Mouse (Mus musculus) brown adipose tissue, adult 24 weeks (tissue): Measurements from ENCODE around the gene Tmem56. TPM values are rescaled to one million over a fixed set of nuclear protein-coding genes. Genes with fewer than 3 reads are reported as not detected.
A peak's percentile ranks its signal among the peaks of the same experiment; 100 is the strongest.

Experiments used
- H3K27ac ChIP-seq: fragments of 200-500 bp; replicated peaks from 2 replicates; pipeline ENCODE4 v1.5.1; 2012; ENCODE audit warnings: low read depth, mild to moderate bottlenecking, low read length
- H3K4me1 ChIP-seq: fragments of 200-500 bp; 2 replicates; pipeline ENCODE4 v1.6.1; 2012; ENCODE audit warnings: low read length, mixed read lengths; ENCODE audit not compliant: control insufficient read depth, insufficient read depth, insufficient read length
- H3K4me3 ChIP-seq: fragments of 200-500 bp; 2 replicates; pipeline ENCODE4 v1.5.1; 2012; ENCODE audit warnings: low read depth, mild to moderate bottlenecking, low read length, moderate library complexity; ENCODE audit not compliant: insufficient read depth
- polyA plus RNA-seq: library from polyadenylated mRNA; stranded (reverse); fragments of >200 nt; gene quantifications from 2 replicates; pipeline ENCODE4 v1.2.4, GENCODE M21; 2012; ENCODE audit not compliant: missing spikeins, insufficient read depth, insufficient read length

The Tmem56 gene
- polyA plus RNA-seq, 1 experiment = 8.4 TPM

- Histone ChIP-seq H3K4me3 (no peak overlapping the region), H3K4me1 (no peaks in the 10 kb centered on the region), H3K27ac (no peak overlapping the region)
Observed at GRCm38 (mm10) chr3:121224763-121225162, 58.1 kb downstream of the Tmem56 start.

- no peak overlapping the region for H3K4me3 ChIP-seq
Observed at GRCm38 (mm10) chr3:121224185-121224584, 58.7 kb downstream of the Tmem56 start.

GRCm38 (mm10) chr3:121221987-121222386 lies 60.9 kb downstream of the Tmem56 start:
- no peaks in the 10 kb centered on the region for H3K4me1 ChIP-seq
- H3K4me3 ChIP-seq = no peak overlapping the region
- no peak overlapping the region for H3K27ac ChIP-seq

More at GRCm38 (mm10) chr3:121224185-121224584, 58.7 kb downstream of the Tmem56 start:
- no peaks in the 10 kb centered on the region for H3K4me1 ChIP-seq
- no peak overlapping the region for H3K27ac ChIP-seq

- Histone ChIP-seq H3K27ac (no peak overlapping the region), H3K4me3 (no peak overlapping the region), H3K4me1 (no peaks in the 10 kb centered on the region)
Observed at GRCm38 (mm10) chr3:121217011-121217410, 65.9 kb downstream of the Tmem56 start.

GRCm38 (mm10) chr3:121213501-121213900 lies 69.4 kb downstream of the Tmem56 start:
- no peaks in the 10 kb centered on the region for H3K4me1 ChIP-seq
- no peak overlapping the region for H3K27ac ChIP-seq
- H3K4me3 ChIP-seq = no peak overlapping the region

GRCm38 (mm10) chr3:121212156-121212555 lies 70.7 kb downstream of the Tmem56 start:
- Histone ChIP-seq H3K4me1 (no peaks in the 10 kb centered on the region; the same call in 1 of the 2 replicates), H3K27ac (no peak overlapping the region), H3K4me3 (no peak overlapping the region)

GRCm38 (mm10) chr3:121208994-121209393 lies 73.9 kb downstream of the Tmem56 start:
- Histone ChIP-seq H3K4me3 (no peak overlapping the region), H3K27ac (no peak overlapping the region), H3K4me1 (no peaks in the 10 kb centered on the region; the same call in 1 of the 2 replicates)

- Histone ChIP-seq H3K4me1 (no peaks in the 10 kb centered on the region; the same call in 1 of the 2 replicates), H3K4me3 (no peak overlapping the region), H3K27ac (no peak overlapping the region)
Observed at GRCm38 (mm10) chr3:121206202-121206882, 76.6 kb downstream of the Tmem56 start.

- H3K27ac ChIP-seq = no peak overlapping the region
- no peak overlapping the region for H3K4me3 ChIP-seq
- no peaks in the 10 kb centered on the region for H3K4me1 ChIP-seq
Observed at GRCm38 (mm10) chr3:121202638-121203037, 80.3 kb downstream of the Tmem56 start.

GRCm38 (mm10) chr3:121201012-121201747 lies 81.7 kb downstream of the Tmem56 start:
- no peaks in the 10 kb centered on the region for H3K4me1 ChIP-seq
- H3K27ac ChIP-seq = no peak overlapping the region

GRCm38 (mm10) chr3:121189199-121189598 lies 93.7 kb downstream of the Tmem56 start:
- Histone ChIP-seq H3K4me1 (no peaks in the 10 kb centered on the region), H3K27ac (no peak overlapping the region), H3K4me3 (no peak overlapping the region)

More at GRCm38 (mm10) chr3:121201012-121201747, 81.7 kb downstream of the Tmem56 start:
- H3K4me3 ChIP-seq = no peak overlapping the region

GRCm38 (mm10) chr3:121187510-121187909 lies 95.4 kb downstream of the Tmem56 start:
- H3K27ac ChIP-seq = no peak overlapping the region
- H3K4me3 ChIP-seq = no peak overlapping the region
- no peaks in the 10 kb centered on the region for H3K4me1 ChIP-seq

- no peak overlapping the region for H3K4me3 ChIP-seq
- H3K27ac ChIP-seq = no peak overlapping the region
- H3K4me1 ChIP-seq = no peaks in the 10 kb centered on the region
Observed at GRCm38 (mm10) chr3:121186925-121187324, 96.0 kb downstream of the Tmem56 start.

GRCm38 (mm10) chr3:121185197-121185596 lies 97.7 kb downstream of the Tmem56 start:
- Histone ChIP-seq H3K4me3 (no peak overlapping the region), H3K27ac (0 out of 2 replicates have a peak overlapping the region, but pooled peaks have one; percentile 0), H3K4me1 (no peaks in the 10 kb centered on the region)

GRCm38 (mm10) chr3:121176011-121176410 lies 106.9 kb downstream of the Tmem56 start:
- H3K27ac ChIP-seq = no peak overlapping the region
- no peak overlapping the region for H3K4me3 ChIP-seq
- H3K4me1 ChIP-seq = peaks cover 4% of the 10 kb centered on the region; the same call in 1 of the 2 replicates
